Mouse (Mus musculus) MEL (cell line): ENCODE results near the gene Ptprk. TPM values are rescaled to one million over a fixed set of nuclear protein-coding genes. Genes with fewer than 3 reads are reported as not detected.

Experiments
- DNase-seq: peaks from one replicate; pipeline ENCODE4 v3.0.0; 2011; ENCODE audit warnings: low read depth, low spot score
- H3K27ac ChIP-seq: 2 replicates; pipeline ENCODE4 v1.5.1; 2012; ENCODE audit warnings: low read depth, mild to moderate bottlenecking, control low read depth, low read length, moderate library complexity; ENCODE audit not compliant: control insufficient read depth
- H3K27me3 ChIP-seq, 2 experiments: fragments of 150-350 bp in 1 of 2; sonication (generic) in 1 of 2; 2 replicates each; pipeline ENCODE4 v1.6.1; 2012; ENCODE audit warnings: low read length in 2 of 2, mild to moderate bottlenecking in 2 of 2, improper control_type of control experiment in 1 of 2, moderate library complexity in 1 of 2; ENCODE audit not compliant: insufficient read depth in 2 of 2, control insufficient read depth in 1 of 2
- H3K36me3 ChIP-seq, 2 experiments: 2 replicates each; pipeline ENCODE4 v1.6.1; 2012 to 2014; ENCODE audit warnings: low read length in 2 of 2, improper control_type of control experiment in 1 of 2, inconsistent platforms in 1 of 2, mild to moderate bottlenecking in 1 of 2; ENCODE audit not compliant: insufficient read depth in 2 of 2, control insufficient read depth in 1 of 2
- H3K4me1 ChIP-seq, 2 experiments: fragments of 150-350 bp in 1 of 2; sonication (generic) in 1 of 2; 2 replicates each; pipeline ENCODE4 v1.6.1; 2012; ENCODE audit warnings: low read length in 2 of 2, improper control_type of control experiment in 1 of 2, mild to moderate bottlenecking in 1 of 2; ENCODE audit not compliant: insufficient read depth in 2 of 2, control insufficient read depth in 1 of 2
- H3K4me3 ChIP-seq, 2 experiments: fragments of 150-350 bp in 1 of 2; sonication (generic) in 1 of 2; 2 replicates each; pipeline ENCODE4 v1.5.1; 2012; ENCODE audit warnings: low read depth in 2 of 2, low read length in 2 of 2, mild to moderate bottlenecking in 2 of 2, moderate library complexity in 2 of 2, control low read depth in 1 of 2, improper control_type of control experiment in 1 of 2; ENCODE audit not compliant: control insufficient read depth in 1 of 2, insufficient read depth in 1 of 2
- H3K79me2 ChIP-seq: 2 replicates; pipeline ENCODE4 v1.6.1; 2012; ENCODE audit warnings: mild to moderate bottlenecking, low read length, moderate library complexity; ENCODE audit not compliant: control insufficient read depth, poor library complexity, insufficient read depth
- H3K9ac ChIP-seq: 2 replicates; pipeline ENCODE4 v1.6.1; 2012; ENCODE audit warnings: low read depth, mild to moderate bottlenecking, control low read depth, low read length, moderate library complexity; ENCODE audit not compliant: control insufficient read depth, poor library complexity, severe bottlenecking
- H3K9me3 ChIP-seq: fragments of 150-350 bp; sonication (generic); replicated peaks from 2 replicates; pipeline ENCODE4 v1.6.1; 2012; ENCODE audit warnings: mild to moderate bottlenecking, low read length, improper control_type of control experiment, moderate library complexity; ENCODE audit not compliant: insufficient read depth
- BHLHE40 ChIP-seq: IDR thresholded peaks from 2 replicates; pipeline ENCODE4 v1.6.1; 2012; ENCODE audit warnings: low read depth, mild to moderate bottlenecking, inconsistent platforms, low read length, improper control_type of control experiment, borderline replicate concordance
- CHD1 ChIP-seq: IDR thresholded peaks from 2 replicates; pipeline ENCODE4 v1.6.1; 2012; ENCODE audit warnings: low read depth, mild to moderate bottlenecking, inconsistent platforms, low read length, improper control_type of control experiment
- CHD2 ChIP-seq: IDR thresholded peaks from 2 replicates; pipeline ENCODE4 v1.6.1; 2011; ENCODE audit warnings: low read length, improper control_type of control experiment
- E2F4 ChIP-seq: IDR thresholded peaks from 2 replicates; pipeline ENCODE4 v1.6.1; 2011; ENCODE audit warnings: low read depth, low read length, improper control_type of control experiment, borderline replicate concordance
- ETS1 ChIP-seq: IDR thresholded peaks from 2 replicates; pipeline ENCODE4 v1.6.1; 2012; ENCODE audit warnings: low read depth, mild to moderate bottlenecking, inconsistent platforms, low read length, improper control_type of control experiment, moderate library complexity
- KAT2A ChIP-seq: conservative IDR thresholded peaks from 2 replicates; pipeline ENCODE4 v1.6.1; 2012; ENCODE audit warnings: low read depth, low read length, improper control_type of control experiment, inconsistent platforms
- MAFK ChIP-seq: IDR thresholded peaks from 2 replicates; pipeline ENCODE4 v1.6.1; 2011; ENCODE audit warnings: low read depth, mild to moderate bottlenecking, low read length, improper control_type of control experiment, borderline replicate concordance
- MAZ ChIP-seq: IDR thresholded peaks from 2 replicates; pipeline ENCODE4 v1.6.1; 2012; ENCODE audit warnings: low read depth, mild to moderate bottlenecking, inconsistent platforms, low read length, improper control_type of control experiment
- MEF2A ChIP-seq: IDR thresholded peaks from 2 replicates; pipeline ENCODE4 v1.6.1; 2014; ENCODE audit warnings: low read depth, mild to moderate bottlenecking, inconsistent platforms, low read length, improper control_type of control experiment; ENCODE audit not compliant: poor library complexity, insufficient replicate concordance, severe bottlenecking; ENCODE audit errors: extremely low read depth
- MXI1 ChIP-seq: IDR thresholded peaks from 2 replicates; pipeline ENCODE4 v1.6.1; 2011; ENCODE audit warnings: mild to moderate bottlenecking, low read depth, low read length, improper control_type of control experiment
- POLR2A ChIP-seq, 2 experiments: IDR thresholded peaks; 2 replicates each; pipeline ENCODE4 v1.6.1; 2011 to 2012; ENCODE audit warnings: low read length in 2 of 2, mild to moderate bottlenecking in 2 of 2, control low read depth in 1 of 2, improper control_type of control experiment in 1 of 2, low read depth in 1 of 2, moderate library complexity in 1 of 2; ENCODE audit not compliant: control insufficient read depth in 1 of 2, insufficient read depth in 1 of 2, poor library complexity in 1 of 2
- RCOR1 ChIP-seq: IDR thresholded peaks from 2 replicates; pipeline ENCODE4 v1.6.1; 2012; ENCODE audit warnings: low read depth, mild to moderate bottlenecking, inconsistent platforms, low read length, improper control_type of control experiment
- SIN3A ChIP-seq: IDR thresholded peaks from 2 replicates; pipeline ENCODE4 v1.6.1; 2012; ENCODE audit warnings: low read length, improper control_type of control experiment, inconsistent platforms
- SMC3 ChIP-seq: IDR thresholded peaks from 2 replicates; pipeline ENCODE4 v1.6.1; 2011; ENCODE audit warnings: low read depth, low read length, improper control_type of control experiment
- TBP ChIP-seq: IDR thresholded peaks from 2 replicates; pipeline ENCODE4 v1.8.0; 2011; ENCODE audit warnings: low read depth, low read length, improper control_type of control experiment
- TCF12 ChIP-seq: IDR thresholded peaks from 2 replicates; pipeline ENCODE4 v1.6.1; 2014; ENCODE audit warnings: low read depth, mild to moderate bottlenecking, inconsistent platforms, low read length, improper control_type of control experiment, moderate library complexity
- UBTF ChIP-seq: IDR thresholded peaks from 2 replicates; pipeline ENCODE4 v1.6.1; 2012; ENCODE audit warnings: low read depth, mild to moderate bottlenecking, inconsistent platforms, low read length, improper control_type of control experiment, moderate library complexity, borderline replicate concordance; ENCODE audit not compliant: insufficient read depth
- USF1 ChIP-seq: IDR thresholded peaks from 2 replicates; pipeline ENCODE4 v1.6.1; 2014; ENCODE audit warnings: low read depth, mild to moderate bottlenecking, inconsistent platforms, low read length, improper control_type of control experiment, moderate library complexity
- USF2 ChIP-seq, 2 experiments: IDR thresholded peaks; 2 replicates each; pipeline ENCODE4 v1.6.1; 2011 to 2012; ENCODE audit warnings: improper control_type of control experiment in 2 of 2, low read length in 2 of 2, borderline replicate concordance in 1 of 2, inconsistent platforms in 1 of 2, low read depth in 1 of 2, mild to moderate bottlenecking in 1 of 2; ENCODE audit not compliant: insufficient read depth in 1 of 2
- ZC3H11A ChIP-seq: IDR thresholded peaks from 2 replicates; pipeline ENCODE4 v1.6.1; 2012; ENCODE audit warnings: low read depth, mild to moderate bottlenecking, inconsistent platforms, low read length, improper control_type of control experiment
- ZNF384 ChIP-seq: IDR thresholded peaks from 2 replicates; pipeline ENCODE4 v1.6.1; 2012; ENCODE audit warnings: low read depth, mild to moderate bottlenecking, inconsistent platforms, low read length, improper control_type of control experiment
- polyA plus RNA-seq, 2 experiments: library from polyadenylated mRNA; stranded (reverse) in 1 of 2; unstranded in 1 of 2; fragments of >175 nt in 1 of 2; fragments of >200 nt in 1 of 2; gene quantifications; 2 replicates each; pipeline versions ENCODE4 v1.2.1 to v1.2.4; 2012; ENCODE audit warnings: low replicate concordance in 2 of 2, low read depth in 1 of 2; ENCODE audit not compliant: insufficient read length in 2 of 2, insufficient read depth in 1 of 2, missing spikeins in 1 of 2
- total RNA-seq: library from RNA; depleted of rRNA; stranded (reverse); fragments of 300-350 nt; gene quantifications from 2 replicates; pipeline ENCODE4 v1.2.3, GENCODE M21; 2012

Ptprk gene
- total and polyA plus RNA-seq, 3 experiments, result under 0.01 TPM; not detected in 2

GRCm38 (mm10) chr10:28130422-28130821, 55.8 kb downstream of the Ptprk start:
- Histone ChIP-seq H3K27ac (no peak overlapping the region), H3K9ac (no peak overlapping the region), H3K4me1 (no peaks in the 10 kb centered on the region), H3K27me3 (no peaks in the 10 kb centered on the region), H3K4me3 (no peak overlapping the region), H3K79me2 (no peaks in the 10 kb centered on the region), H3K36me3 (no peaks in the 10 kb centered on the region), H3K9me3 (no peaks in the 10 kb centered on the region)
- no peak for DNase-seq
- TF ChIP-seq CHD2, result no peak
- TF ChIP-seq USF1, result no peak
- TF ChIP-seq MXI1, result no peak
- TF ChIP-seq TCF12, result no peak
- TF ChIP-seq SMC3, result no peak
- TF ChIP-seq ETS1, result no peak
- TF ChIP-seq UBTF, result no peak
- no peak for TF ChIP-seq MEF2A
- TF ChIP-seq MAFK, result no peak
- TF ChIP-seq ZNF384, result no peak
- TF ChIP-seq SIN3A, result no peak
- TF ChIP-seq E2F4, result no peak
- no peak for TF ChIP-seq MAZ
- no peak for TF ChIP-seq RCOR1
- TF ChIP-seq BHLHE40, result no peak

- Histone ChIP-seq H3K36me3 (no peaks in the 10 kb centered on the region), H3K27me3 (no peaks in the 10 kb centered on the region), H3K4me1 (no peaks in the 10 kb centered on the region), H3K4me3 (no peak overlapping the region), H3K9me3 (no peaks in the 10 kb centered on the region), H3K79me2 (no peaks in the 10 kb centered on the region), H3K9ac (no peak overlapping the region), H3K27ac (no peak overlapping the region)
- no peak for DNase-seq
- no peak for TF ChIP-seq ETS1
- TF ChIP-seq ZC3H11A, result no peak
- no peak for TF ChIP-seq CHD1
- TF ChIP-seq USF2 (IDR thresholded peaks at IDR 0.05; ENCODE audit: borderline replicate concordance in 1 of 2, insufficient read depth in 1 of 2, low read depth in 1 of 2, low read length in 2 of 2), result no peak
- no peak for TF ChIP-seq MAZ
- TF ChIP-seq TBP, result no peak
- TF ChIP-seq E2F4, result no peak
- TF ChIP-seq KAT2A, result no peak
- TF ChIP-seq POLR2A (IDR thresholded peaks at IDR 0.05; ENCODE audit: control insufficient read depth in 1 of 2, insufficient read depth in 1 of 2, low read depth in 1 of 2, low read length in 2 of 2, poor library complexity in 1 of 2), result no peak
Observed at GRCm38 (mm10) chr10:28133770-28134169, 59.1 kb downstream of the Ptprk start.
